Mouse (Mus musculus) ES-E14 (cell line): ENCODE results near the gene Ceacam19. TPM values are rescaled to one million over a fixed set of nuclear protein-coding genes. Genes with fewer than 3 reads are reported as not detected.

Experiments used
- DNase-seq: peaks from one replicate; pipeline ENCODE4 v3.0.0-alpha.2; 2013; ENCODE audit warnings: low read depth, low spot score
- H3K27ac ChIP-seq: 2 replicates; pipeline ENCODE4 v1.5.1; 2012; ENCODE audit warnings: low read depth, mild to moderate bottlenecking, low read length, moderate library complexity, mixed read lengths; ENCODE audit not compliant: poor library complexity, insufficient read depth, severe bottlenecking
- H3K36me3 ChIP-seq: 2 replicates; pipeline ENCODE4 v1.6.1; 2012; ENCODE audit warnings: mild to moderate bottlenecking, low read length, moderate library complexity, mixed read lengths; ENCODE audit not compliant: control insufficient read depth, poor library complexity, insufficient read depth, severe bottlenecking
- H3K4me1 ChIP-seq, 2 experiments: fragments of 150-350 bp in 1 of 2; sonication (generic) in 1 of 2; 2 replicates each; pipeline ENCODE4 v1.6.1; 2012; ENCODE audit warnings: low read length in 2 of 2, mild to moderate bottlenecking in 1 of 2, mixed read lengths in 1 of 2; ENCODE audit not compliant: control insufficient read depth in 2 of 2, insufficient read depth in 2 of 2, poor library complexity in 1 of 2
- H3K4me3 ChIP-seq, 2 experiments: fragments of 150-350 bp in 1 of 2; sonication (generic) in 1 of 2; 2 replicates each; pipeline ENCODE4 v1.5.1; 2012; ENCODE audit warnings: low read length in 2 of 2, low read depth in 1 of 2, mild to moderate bottlenecking in 1 of 2, mixed read lengths in 1 of 2; ENCODE audit not compliant: insufficient read depth in 1 of 2, poor library complexity in 1 of 2, severe bottlenecking in 1 of 2
- H3K9ac ChIP-seq: 2 replicates; pipeline ENCODE4 v1.6.1; 2012; ENCODE audit warnings: low read depth, mild to moderate bottlenecking, low read length, mixed read lengths; ENCODE audit not compliant: poor library complexity, insufficient read depth, severe bottlenecking
- H3K9me3 ChIP-seq: fragments of 150-350 bp; sonication (generic); 2 replicates; pipeline ENCODE4 v1.6.1; 2012; ENCODE audit warnings: low read depth, mild to moderate bottlenecking, low read length; ENCODE audit not compliant: control insufficient read depth, insufficient read depth
- CHD2 ChIP-seq: IDR thresholded peaks from 2 replicates; pipeline ENCODE4 v1.6.1; 2014; ENCODE audit warnings: mild to moderate bottlenecking, low read depth, low read length, inconsistent platforms
- HCFC1 ChIP-seq: IDR thresholded peaks from 2 replicates; pipeline ENCODE4 v1.6.1; 2012; ENCODE audit warnings: low read length, inconsistent platforms, borderline replicate concordance; ENCODE audit not compliant: insufficient read depth
- MAFK ChIP-seq: IDR thresholded peaks from 2 replicates; pipeline ENCODE4 v1.6.1; 2014; ENCODE audit warnings: mild to moderate bottlenecking, low read depth, low read length, inconsistent platforms; ENCODE audit not compliant: insufficient read depth
- ZC3H11A ChIP-seq: IDR thresholded peaks from 2 replicates; pipeline ENCODE4 v1.6.1; 2012; ENCODE audit warnings: low read depth, mild to moderate bottlenecking, inconsistent platforms, low read length, borderline replicate concordance
- ZNF384 ChIP-seq: IDR thresholded peaks from 2 replicates; pipeline ENCODE4 v1.6.1; 2012; ENCODE audit warnings: low read depth, low read length, inconsistent platforms
- in situ Hi-C, 2 experiments: fragments of 600-800 bp; cut with MboI; formaldehyde crosslinking; loops; one replicate each; pipeline ENCODE4 v1.15.1; 2025; ENCODE audit warnings: low sequenced_read_pairs in 2 of 2, inconsistent platforms in 1 of 2; ENCODE audit not compliant: unreplicated experiment in 2 of 2
- total RNA-seq: library from RNA; depleted of rRNA; stranded (reverse); fragments of 300-350 nt; gene quantifications from 2 replicates; pipeline ENCODE4 v1.2.3, GENCODE M21; 2012

Ceacam19 gene
- total RNA-seq, 1 experiment: 0.94 TPM

DNA sequence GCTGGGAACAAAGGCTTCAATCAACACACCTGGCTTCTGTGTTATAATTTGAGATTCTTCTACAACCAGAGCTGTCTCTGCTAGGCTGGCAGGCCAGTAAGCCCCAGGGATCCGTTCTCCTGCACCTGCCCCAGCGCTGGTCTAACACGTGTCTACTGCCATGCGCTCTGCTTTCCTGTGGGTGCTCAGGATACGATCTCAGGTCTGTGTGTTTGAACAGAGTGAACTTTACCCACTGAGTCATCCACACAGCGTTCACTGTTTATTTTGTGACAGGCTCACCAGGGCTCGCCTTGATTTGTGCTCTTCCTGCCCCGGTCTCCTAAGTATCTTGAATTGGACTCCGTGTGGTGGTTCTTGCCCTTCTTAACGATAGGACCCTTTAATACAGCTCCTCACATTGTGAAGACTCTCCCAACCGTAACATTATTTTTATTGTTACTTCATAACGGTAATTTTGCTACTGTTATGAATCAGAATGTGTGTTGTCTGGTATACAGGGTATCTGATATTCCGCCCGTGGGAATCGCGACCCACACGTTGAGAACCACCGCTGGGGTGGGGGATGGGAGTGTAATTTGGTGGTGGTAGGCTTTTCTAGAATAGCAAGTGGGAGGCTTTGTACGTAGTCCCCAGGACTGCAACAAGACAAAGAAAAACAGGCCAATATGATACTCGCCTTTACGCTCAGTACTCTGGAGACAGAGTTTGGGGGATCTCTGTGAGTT, 45.9 kb downstream of the Ceacam19 start:
- in situ Hi-C loops: no loop called here
- no peaks in the 10 kb centered on the region for H3K36me3 ChIP-seq
- H3K4me3 ChIP-seq: no peak overlapping the region

GRCm38 (mm10) chr7:19840936-19841335, 46.8 kb downstream of the Ceacam19 start:
- no peak for DNase-seq
- H3K4me3 ChIP-seq: no peak overlapping the region
- H3K9ac ChIP-seq: no peak overlapping the region
- peaks cover 0 to 3% of the 10 kb centered on the region in 2 experiments; a peak in 2 of 4 replicates for H3K4me1 ChIP-seq
- TF ChIP-seq CHD2: no peak
- no peak for TF ChIP-seq ZC3H11A
- TF ChIP-seq HCFC1: no peak
- TF ChIP-seq MAFK: no peak
- TF ChIP-seq ZNF384: no peak
- no peaks in the 10 kb centered on the region for H3K9me3 ChIP-seq
- no peak overlapping the region for H3K27ac ChIP-seq
- no peaks in the 10 kb centered on the region for H3K36me3 ChIP-seq
- in situ Hi-C loops: no loop called here

More for the DNA sequence above, 45.9 kb downstream of the Ceacam19 start:
- no peak for DNase-seq
- Histone ChIP-seq H3K9ac (no peak overlapping the region), H3K9me3 (no peaks in the 10 kb centered on the region), H3K4me1 (peaks cover 0 to 3% of the 10 kb centered on the region in 2 experiments; a peak in 2 of 4 replicates), H3K27ac (no peak overlapping the region)
- TF ChIP-seq ZNF384 (no peak), MAFK (no peak), CHD2 (no peak), ZC3H11A (no peak), HCFC1 (no peak)

DNA sequence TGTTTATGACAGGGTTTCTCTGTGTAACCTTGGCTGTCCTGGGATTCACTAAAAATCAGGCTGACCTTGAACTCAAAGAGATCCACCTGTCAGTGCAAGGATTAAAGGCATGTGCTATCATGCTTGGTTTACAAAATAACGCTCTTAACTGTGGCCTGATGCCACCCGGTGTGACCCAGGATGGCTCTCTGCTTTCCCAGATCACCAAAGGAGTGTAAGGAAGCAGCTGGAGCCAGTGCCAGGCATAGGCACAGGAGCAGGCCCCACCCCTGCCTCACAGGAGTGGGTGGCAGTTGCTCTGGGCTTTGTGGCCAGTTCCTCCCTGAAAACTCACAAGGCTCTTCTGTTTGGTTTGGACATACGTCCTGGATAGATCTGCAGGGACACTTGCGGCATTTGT, 47.4 kb downstream of the Ceacam19 start:
- DNase-seq: no peak
- in situ Hi-C loops: no loop called here
- Histone ChIP-seq H3K27ac (no peak overlapping the region), H3K36me3 (no peaks in the 10 kb centered on the region), H3K4me3 (no peak overlapping the region), H3K4me1 (peaks cover 0 to 3% of the 10 kb centered on the region in 2 experiments; a peak in 1 of 4 replicates), H3K9me3 (no peaks in the 10 kb centered on the region), H3K9ac (no peak overlapping the region)
- TF ChIP-seq HCFC1 (no peak), ZNF384 (no peak), MAFK (no peak), ZC3H11A (no peak), CHD2 (no peak)

GRCm38 (mm10) chr7:19836843-19837242, 50.9 kb downstream of the Ceacam19 start:
- TF ChIP-seq ZC3H11A: no peak
- TF ChIP-seq HCFC1: no peak
- TF ChIP-seq MAFK: no peak
- TF ChIP-seq ZNF384: no peak
- TF ChIP-seq CHD2: no peak
- no peak overlapping the region for H3K27ac ChIP-seq
- no peaks in the 10 kb centered on the region for H3K9me3 ChIP-seq
- in situ Hi-C loops: no loop called here
- no peaks in the 10 kb centered on the region for H3K36me3 ChIP-seq
- no peak for DNase-seq
- no peak overlapping the region for H3K4me3 ChIP-seq
- no peak overlapping the region for H3K9ac ChIP-seq
- H3K4me1 ChIP-seq: peaks cover 0 to 4% of the 10 kb centered on the region in 2 experiments; a peak in 1 of 4 replicates
